Mouse (Mus musculus): ENCODE data around the gene 1600014C23Rik.
A peak's percentile ranks its signal among the peaks of the same experiment; 100 is the strongest.

GRCm38 (mm10) chr17:45729387-45729786, 4.3 kb downstream of the 1600014C23Rik start:
- TF ChIP-seq USF1 (IDR thresholded peaks at IDR 0.05; ENCODE audit: low read depth, low read length) (peak; percentile 45; the same call in 1 of the 2 replicates), CTCF (IDR thresholded peaks at IDR 0.05 in 2 of 3, conservative IDR thresholded peaks at IDR 0.05 in 1 of 3; ENCODE audit: control insufficient read depth in 1 of 3, insufficient read depth in 1 of 3, low read depth in 2 of 3, low read length in 3 of 3, poor library complexity in 1 of 3, severe bottlenecking in 1 of 3) (no peak)
